Comparison of ENCODE assay signal across 8 mouse cellular contexts in genomic region chrX:36644657-36645551, GRCm38 (mm10). TPM values are rescaled to one million over a fixed set of nuclear protein-coding genes. Genes with fewer than 3 reads are reported as not detected.
DNase-seq lines count a peak whose midpoint lies in the region; ATAC-seq and TF ChIP-seq lines count a peak whose summit lies in the region.

Akap17b (minus strand) TSS chrX:36645395.

- no peaks in the 10 kb centered on the region for H3K27me3 ChIP-seq in hindbrain, postnatal 0 days (ENCODE audit: insufficient read depth, low read length)

- TF ChIP-seq CTCF in gastrocnemius, adult 2 months (IDR thresholded peaks at IDR 0.05): peak; percentile 75
- TF ChIP-seq CTCF in hindbrain, postnatal 0 days (IDR thresholded peaks at IDR 0.05; ENCODE audit: low read depth): peak; percentile 73

- H3K4me1 ChIP-seq in hindbrain, postnatal 0 days (ENCODE audit: insufficient read depth, low read length): no peaks in the 10 kb centered on the region

- peak; percentile 86 for DNase-seq in gastrocnemius, adult 2 months
- DNase-seq in hindbrain, postnatal 0 days (ENCODE audit: low spot score): peak; percentile 92
- peak; percentile 75 to 77 for DNase-seq in left cerebral cortex, adult 18-20 months (ENCODE audit: low spot score in 2 of 2)
- peak; percentile 88 to 91 for DNase-seq in lung, postnatal 4 days
- peak; percentile 92 for DNase-seq in retina, postnatal 1 day
- peak; percentile 86 for DNase-seq in thymus, postnatal 4 days

- H3K4me2 ChIP-seq in hindbrain, postnatal 0 days (ENCODE audit: low read depth, low read length): peak within 1 kb of the TSS; percentile 53

- 29% methylated on average over 55 of the region's 60 CpGs for WGBS in hindbrain, postnatal 0 days

- H3K36me3 ChIP-seq in hindbrain, postnatal 0 days (ENCODE audit: insufficient read depth, low read length): no peaks in the 10 kb centered on the region

- peak within 1 kb of the TSS; percentile 82 for H3K4me3 ChIP-seq in gastrocnemius, adult 2 months
- peak within 1 kb of the TSS; percentile 56 for H3K4me3 ChIP-seq in hindbrain, postnatal 0 days (ENCODE audit: low read length)

- intact Hi-C loops in gastrocnemius, adult 2 months (cut with DNase I): loop anchor here (10.0 kb wide), 1 partner anchor 110 kb away; no protein-coding TSS in a partner anchor

- H3K9me3 ChIP-seq in hindbrain, postnatal 0 days (ENCODE audit: low read length): no peaks in the 10 kb centered on the region

- peak within 1 kb of the TSS; percentile 85 for H3K27ac ChIP-seq in gastrocnemius, adult 2 months
- peak within 1 kb of the TSS; percentile 81 for H3K27ac ChIP-seq in hindbrain, postnatal 0 days

- peak; percentile 98 for ATAC-seq in activated CD4-positive, CD25-positive, alpha-beta regulatory T cell, adult 4 months
- peak; percentile 99 for ATAC-seq in common myeloid progenitor, adult 5-6 weeks (replicated peaks; ENCODE audit: low read depth, poor library complexity, severe bottlenecking)
- peak; percentile 95 for ATAC-seq in hindbrain, postnatal 0 days

- peak within 1 kb of the TSS; percentile 71 for H3K9ac ChIP-seq in hindbrain, postnatal 0 days (replicated peaks; ENCODE audit: low read length)

RNA-seq across cellular contexts. Expression of gene Akap17b, which starts in this region (rescaled TPM):
- 1 to 10 TPM in 1 of 2 experiments, under 1 TPM in 1; 0.98 to 1.3 TPM for polyA plus RNA-seq in activated CD4-positive, CD25-positive, alpha-beta regulatory T cell, adult 4 months (2017; shearing (Covaris generic))
- 8.1 and 11.8 TPM in 2 replicates for total RNA-seq in common myeloid progenitor, adult 5-6 weeks (2017)
- total RNA-seq in gastrocnemius, adult 2 months (2021): 1 to 10 TPM; 2.1 to 2.4 TPM
- total RNA-seq in hindbrain, postnatal 0 days (2014; rRNA removed): 5.9 and 7.3 TPM in 2 replicates
- polyA plus RNA-seq in hindbrain, postnatal 0 days (2015; fragmentation: Nextera tagmentation; extraction: Ambion mirVana): 4.8 and 5.1 TPM in 2 replicates
- total RNA-seq in left cerebral cortex, adult 18-20 months (2021): 10 to 100 TPM; 13.5 to 13.6 TPM

Comparison
In these comparisons a context has a peak if more than half of its experiments do, and no peak if none do; other contexts are left out.
1. Peak in every context shown above with its lines: DNase-seq, ATAC-seq, H3K4me3 ChIP-seq and H3K27ac ChIP-seq.